Mouse (Mus musculus) liver, embryonic 15.5 days (tissue): Measurements from ENCODE around the gene Elfn1. TPM values are rescaled to one million over a fixed set of nuclear protein-coding genes. Genes with fewer than 3 reads are reported as not detected.

ENCODE experiments used
- ATAC-seq: fragments of 200-750 bp; cut with Nextera tagmentation; 2 replicates; pipeline ENCODE4 v1.8.0; 2017; ENCODE audit warnings: moderate number of reproducible peaks, mild to moderate bottlenecking, moderate library complexity; ENCODE audit not compliant: insufficient read depth
- H3K27ac ChIP-seq: fragments of 300-500 bp; sonication (generic); replicated peaks from 2 replicates; pipeline ENCODE4 v1.5.1; 2015; ENCODE audit warnings: mild to moderate bottlenecking, inconsistent platforms
- H3K27me3 ChIP-seq: fragments of 300-500 bp; sonication (generic); 2 replicates; pipeline ENCODE4 v1.6.1; 2015; ENCODE audit warnings: mild to moderate bottlenecking, inconsistent platforms
- H3K36me3 ChIP-seq: fragments of 300-500 bp; sonication (generic); replicated peaks from 2 replicates; pipeline ENCODE4 v1.6.1; 2015; ENCODE audit warnings: moderate library complexity, mild to moderate bottlenecking, inconsistent platforms
- H3K4me1 ChIP-seq: fragments of 300-500 bp; sonication (generic); replicated peaks from 2 replicates; pipeline ENCODE4 v1.6.1; 2015; ENCODE audit warnings: inconsistent platforms
- H3K4me2 ChIP-seq: fragments of 300-500 bp; sonication (generic); 2 replicates; pipeline ENCODE4 v1.6.1; 2015; ENCODE audit warnings: moderate library complexity, mild to moderate bottlenecking, inconsistent platforms
- H3K4me3 ChIP-seq: fragments of 300-500 bp; sonication (generic); replicated peaks from 2 replicates; pipeline ENCODE4 v1.5.1; 2015; ENCODE audit warnings: mild to moderate bottlenecking, inconsistent platforms
- H3K9ac ChIP-seq: fragments of 300-500 bp; sonication (generic); 2 replicates; pipeline ENCODE4 v1.6.1; 2015; ENCODE audit warnings: moderate library complexity, mild to moderate bottlenecking, inconsistent platforms
- H3K9me3 ChIP-seq: fragments of 300-500 bp; sonication (generic); replicated peaks from 2 replicates; pipeline ENCODE4 v1.6.1; 2016; ENCODE audit warnings: inconsistent platforms
- whole genome bisulfite sequencing: fragments of 180-500 bp; shearing (Covaris S2); methylation state at CpG from one replicate; pipeline ENCODE4 v1.1.7; 2015; ENCODE audit warnings: mixed read lengths; ENCODE audit not compliant: insufficient replicate concordance; 5-methylcytosine and 5-hydroxymethylcytosine counted together
- polyA plus RNA-seq: library from polyadenylated mRNA; unstranded; fragments of >200 nt; fragmentation: Nextera tagmentation; extraction: Ambion mirVana; gene quantifications from 2 replicates; pipeline ENCODE4 v1.2.1, GENCODE M21; 2015

The Elfn1 gene
- polyA plus RNA-seq, 1 experiment from 2014 or later = 0.02 TPM

- no peak overlapping the region for H3K4me2 ChIP-seq
- H3K9ac ChIP-seq = no peak overlapping the region
- no peaks in the 10 kb centered on the region for H3K4me1 ChIP-seq
- no peak overlapping the region for H3K4me3 ChIP-seq
- no peak for ATAC-seq
- H3K27ac ChIP-seq = no peak overlapping the region
- H3K9me3 ChIP-seq = no peaks in the 10 kb centered on the region
- 56% methylated on average over 12 of the region's 12 CpGs for WGBS
- no peaks in the 10 kb centered on the region for H3K27me3 ChIP-seq
- no peaks in the 10 kb centered on the region for H3K36me3 ChIP-seq
Observed at GRCm38 (mm10) chr5:139945715-139946364, 38.1 kb downstream of the Elfn1 start.

- WGBS = 86% methylated on average over 5 of the region's 5 CpGs
- no peak for ATAC-seq
- H3K27ac ChIP-seq = no peak overlapping the region
- H3K27me3 ChIP-seq = no peaks in the 10 kb centered on the region
- no peak overlapping the region for H3K4me3 ChIP-seq
- no peak overlapping the region for H3K4me2 ChIP-seq
- no peaks in the 10 kb centered on the region for H3K9me3 ChIP-seq
- H3K36me3 ChIP-seq = no peaks in the 10 kb centered on the region
- no peaks in the 10 kb centered on the region for H3K4me1 ChIP-seq
- H3K9ac ChIP-seq = no peak overlapping the region
Observed at GRCm38 (mm10) chr5:139947446-139947845, 39.7 kb downstream of the Elfn1 start.

- Histone ChIP-seq H3K9me3 (no peaks in the 10 kb centered on the region), H3K4me1 (no peaks in the 10 kb centered on the region), H3K27ac (no peak overlapping the region), H3K4me3 (no peak overlapping the region), H3K27me3 (no peaks in the 10 kb centered on the region), H3K36me3 (no peaks in the 10 kb centered on the region), H3K4me2 (no peak overlapping the region), H3K9ac (no peak overlapping the region)
- WGBS = 72% methylated on average over 4 of the region's 4 CpGs
- no peak for ATAC-seq
Observed at GRCm38 (mm10) chr5:139948552-139948951, 40.8 kb downstream of the Elfn1 start.

GRCm38 (mm10) chr5:139949363-139949762, 41.6 kb downstream of the Elfn1 start:
- no peak for ATAC-seq
- Histone ChIP-seq H3K36me3 (no peaks in the 10 kb centered on the region), H3K4me2 (no peak overlapping the region), H3K27me3 (no peaks in the 10 kb centered on the region), H3K9ac (no peak overlapping the region), H3K27ac (no peak overlapping the region), H3K4me1 (no peaks in the 10 kb centered on the region), H3K4me3 (no peak overlapping the region), H3K9me3 (no peaks in the 10 kb centered on the region)
- 65% methylated on average over 8 of the region's 8 CpGs for WGBS

GRCm38 (mm10) chr5:139949975-139950578, 42.3 kb downstream of the Elfn1 start:
- Histone ChIP-seq H3K4me3 (no peak overlapping the region), H3K9ac (no peak overlapping the region), H3K9me3 (no peaks in the 10 kb centered on the region), H3K36me3 (no peaks in the 10 kb centered on the region), H3K4me2 (no peak overlapping the region), H3K4me1 (no peaks in the 10 kb centered on the region), H3K27ac (no peak overlapping the region), H3K27me3 (no peaks in the 10 kb centered on the region)
- WGBS = 67% methylated on average over 11 of the region's 11 CpGs
- ATAC-seq = no peak

- Histone ChIP-seq H3K36me3 (no peaks in the 10 kb centered on the region), H3K27ac (no peak overlapping the region), H3K4me3 (no peak overlapping the region), H3K9me3 (no peaks in the 10 kb centered on the region), H3K27me3 (no peaks in the 10 kb centered on the region), H3K9ac (no peak overlapping the region), H3K4me1 (no peaks in the 10 kb centered on the region), H3K4me2 (no peak overlapping the region)
- no peak for ATAC-seq
- WGBS = 23% methylated on average over 10 of the region's 10 CpGs
Observed at GRCm38 (mm10) chr5:139956859-139957258, 49.1 kb downstream of the Elfn1 start.

- Histone ChIP-seq H3K36me3 (no peaks in the 10 kb centered on the region), H3K4me1 (no peaks in the 10 kb centered on the region), H3K27me3 (no peaks in the 10 kb centered on the region; the same call in 1 of the 2 replicates), H3K4me3 (no peak overlapping the region), H3K27ac (no peak overlapping the region), H3K4me2 (no peak overlapping the region), H3K9ac (no peak overlapping the region), H3K9me3 (no peaks in the 10 kb centered on the region)
- ATAC-seq = no peak
- 61% methylated on average over 4 of the region's 4 CpGs for WGBS
Observed at GRCm38 (mm10) chr5:139959741-139960140, 52.0 kb downstream of the Elfn1 start.

- no peak for ATAC-seq
- 52% methylated on average over 5 of the region's 5 CpGs for WGBS
- no peak overlapping the region for H3K4me3 ChIP-seq
Observed at GRCm38 (mm10) chr5:139964391-139964790, 56.6 kb downstream of the Elfn1 start.

GRCm38 (mm10) chr5:139965596-139965995, 57.9 kb downstream of the Elfn1 start:
- ATAC-seq = no peak
- 76% methylated on average over 14 of the region's 14 CpGs for WGBS
- Histone ChIP-seq H3K9ac (no peak overlapping the region), H3K4me3 (no peak overlapping the region), H3K27me3 (no peaks in the 10 kb centered on the region; the same call in 1 of the 2 replicates), H3K4me1 (no peaks in the 10 kb centered on the region), H3K27ac (no peak overlapping the region), H3K36me3 (no peaks in the 10 kb centered on the region), H3K9me3 (no peaks in the 10 kb centered on the region), H3K4me2 (no peak overlapping the region)

More at GRCm38 (mm10) chr5:139964391-139964790, 56.6 kb downstream of the Elfn1 start:
- Histone ChIP-seq H3K4me1 (no peaks in the 10 kb centered on the region), H3K9me3 (no peaks in the 10 kb centered on the region), H3K27me3 (no peaks in the 10 kb centered on the region; the same call in 1 of the 2 replicates), H3K9ac (no peak overlapping the region), H3K4me2 (no peak overlapping the region), H3K27ac (no peak overlapping the region), H3K36me3 (no peaks in the 10 kb centered on the region)

- no peaks in the 10 kb centered on the region for H3K9me3 ChIP-seq
- H3K4me3 ChIP-seq = no peak overlapping the region
- no peak overlapping the region for H3K4me2 ChIP-seq
- WGBS = 61% methylated on average over 14 of the region's 14 CpGs
- peaks cover 17% of the 10 kb centered on the region; the same call in 1 of the 2 replicates for H3K27me3 ChIP-seq
- no peak for ATAC-seq
- H3K36me3 ChIP-seq = no peaks in the 10 kb centered on the region
- H3K9ac ChIP-seq = no peak overlapping the region
- no peak overlapping the region for H3K27ac ChIP-seq
- H3K4me1 ChIP-seq = no peaks in the 10 kb centered on the region
Observed at GRCm38 (mm10) chr5:139969151-139969948, 61.6 kb downstream of the Elfn1 start.

- ATAC-seq = no peak
- 55% methylated on average over 12 of the region's 12 CpGs for WGBS
- Histone ChIP-seq H3K4me2 (no peak overlapping the region), H3K9ac (no peak overlapping the region), H3K9me3 (no peaks in the 10 kb centered on the region), H3K27me3 (peaks cover 17% of the 10 kb centered on the region; the same call in 1 of the 2 replicates), H3K4me3 (no peak overlapping the region), H3K27ac (no peak overlapping the region), H3K4me1 (no peaks in the 10 kb centered on the region), H3K36me3 (no peaks in the 10 kb centered on the region)
Observed at GRCm38 (mm10) chr5:139970186-139970631, 62.5 kb downstream of the Elfn1 start.
